Mouse (Mus musculus): ENCODE results near the gene Scn1b.

DNA sequence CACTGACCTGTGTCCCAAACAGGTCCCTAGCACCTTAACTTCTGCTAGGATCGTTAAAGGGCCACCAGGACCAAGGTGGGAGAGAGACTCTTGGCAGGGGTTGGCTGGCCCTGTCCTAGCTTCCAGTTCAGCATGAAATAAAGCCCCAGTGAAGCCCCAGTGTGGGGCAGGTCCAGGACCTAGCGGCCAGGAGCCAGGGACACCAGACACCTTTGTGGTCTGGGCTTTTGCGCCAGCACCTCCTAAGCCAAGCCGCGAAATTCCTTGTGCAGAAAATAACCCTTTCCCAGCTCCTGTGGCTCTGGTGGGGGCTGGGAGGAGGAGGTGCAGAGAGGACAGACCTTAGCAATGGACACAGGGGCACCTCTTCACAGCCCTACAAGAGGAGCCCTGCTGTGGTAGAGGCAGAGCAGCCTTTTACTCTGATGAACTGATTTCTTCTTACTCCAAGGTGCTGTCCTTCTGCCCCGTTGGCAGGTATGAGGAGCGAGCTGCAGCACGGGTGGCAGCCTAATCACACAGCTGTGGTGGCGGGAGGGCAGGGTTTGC, 1.4 kb upstream of the Scn1b start:
- no peak for TF ChIP-seq EP300 (IDR thresholded peaks at IDR 0.05; ENCODE audit: low read length)
- TF ChIP-seq CTCF (conservative IDR thresholded peaks at IDR 0.05 in 1 of 2, IDR thresholded peaks at IDR 0.05 in 1 of 2; ENCODE audit: low read depth in 2 of 2, low read length in 2 of 2), result no peak
- TF ChIP-seq MXI1 (IDR thresholded peaks at IDR 0.05; ENCODE audit: low read depth, low read length), result no peak
